Mouse (Mus musculus) urinary bladder, postnatal 36 days (tissue): ENCODE measurements around the gene BC049715.
"Not testable (repeated sequence)": the region's sequence is repeated elsewhere in the genome, so short reads cannot be mapped to it uniquely, and the experiment has no call there.

Experiments used
- DNase-seq, 2 experiments: peaks; one replicate each; pipeline ENCODE4 v3.0.0; 2022; ENCODE audit warnings: low spot score in 2 of 2, mixed read lengths in 1 of 2

Gene BC049715

DNA sequence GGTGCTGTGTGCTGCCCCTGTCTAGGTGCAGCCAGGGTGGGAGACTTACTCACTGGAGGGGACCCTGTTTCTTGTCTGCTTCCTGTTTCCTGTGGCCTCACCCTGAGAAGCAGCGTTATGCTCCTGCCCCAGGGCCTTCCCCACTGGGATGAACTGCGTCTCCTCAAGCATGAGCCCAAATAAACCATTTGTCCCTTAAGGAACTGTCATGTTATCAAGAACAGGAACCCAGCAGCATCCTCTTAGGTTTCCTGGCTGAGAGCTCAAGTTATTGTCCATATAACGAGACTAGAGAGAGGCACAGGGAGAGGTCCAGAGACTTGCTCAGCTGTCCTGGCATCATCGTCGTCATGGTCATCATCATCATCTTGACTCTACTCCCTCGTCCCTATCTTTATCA lies 22.8 kb downstream of the BC049715 start:
- no peak for DNase-seq

DNA sequence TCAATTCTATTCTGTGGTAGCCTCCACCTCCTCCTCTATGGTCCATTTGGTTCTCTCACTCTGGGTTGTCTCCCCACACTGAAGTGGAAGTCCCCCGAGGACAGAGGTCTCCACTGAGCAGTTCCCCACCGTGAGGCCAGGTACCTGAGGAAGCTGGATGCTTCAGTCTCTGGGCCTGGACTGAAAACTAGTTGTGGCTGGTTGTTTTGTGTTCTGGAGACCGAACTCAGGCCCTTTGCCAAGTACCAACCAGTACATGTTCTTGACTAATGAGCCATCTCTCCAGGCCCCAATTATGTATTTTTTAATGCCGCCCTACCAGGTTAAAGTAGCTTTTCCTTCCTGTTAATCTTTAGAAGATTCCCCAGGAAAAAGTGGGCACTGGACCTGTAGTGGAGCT lies 24.9 kb downstream of the BC049715 start:
- DNase-seq: no peak

DNA sequence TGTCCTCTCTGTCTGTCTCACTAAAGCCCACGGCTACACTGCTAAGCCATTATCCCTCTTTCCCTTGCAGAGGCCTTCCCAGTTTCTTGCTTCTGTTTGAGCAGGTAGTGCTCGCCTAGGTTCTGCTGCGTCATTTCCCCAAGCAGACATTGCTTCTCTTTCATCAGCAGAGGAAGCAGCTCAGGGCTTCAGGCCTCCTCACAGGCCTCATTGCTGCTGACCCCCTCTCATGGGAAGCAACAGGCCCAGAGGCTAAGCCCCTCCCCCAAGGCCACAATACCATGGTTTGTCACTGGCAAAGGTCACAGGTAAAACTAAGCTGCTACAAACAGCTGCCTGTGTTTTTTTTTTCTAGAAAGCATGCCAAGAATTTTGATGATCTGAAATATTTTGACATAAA lies 25.3 kb downstream of the BC049715 start:
- DNase-seq: no peak

DNA sequence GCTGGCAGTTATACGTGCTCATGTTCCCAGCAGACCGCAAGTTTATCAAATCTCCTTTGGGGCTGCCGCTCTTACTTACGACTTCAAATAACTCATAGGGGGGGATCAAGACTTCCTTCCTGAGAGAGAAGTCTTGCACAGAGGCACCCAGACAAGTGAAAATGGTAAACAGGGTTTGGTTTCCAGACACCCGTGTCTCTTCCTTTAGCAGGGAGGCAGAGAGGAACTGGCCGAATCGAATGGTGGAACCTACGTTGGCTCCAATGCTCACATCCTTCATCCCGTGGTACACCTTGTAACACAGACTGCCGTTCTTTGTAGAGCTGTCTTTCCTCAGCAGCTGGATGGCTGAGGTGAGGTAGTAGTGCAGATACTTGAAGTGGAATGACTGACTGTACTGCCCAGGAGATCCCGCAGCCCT lies 26.9 kb downstream of the BC049715 start:
- no peak for DNase-seq

DNA sequence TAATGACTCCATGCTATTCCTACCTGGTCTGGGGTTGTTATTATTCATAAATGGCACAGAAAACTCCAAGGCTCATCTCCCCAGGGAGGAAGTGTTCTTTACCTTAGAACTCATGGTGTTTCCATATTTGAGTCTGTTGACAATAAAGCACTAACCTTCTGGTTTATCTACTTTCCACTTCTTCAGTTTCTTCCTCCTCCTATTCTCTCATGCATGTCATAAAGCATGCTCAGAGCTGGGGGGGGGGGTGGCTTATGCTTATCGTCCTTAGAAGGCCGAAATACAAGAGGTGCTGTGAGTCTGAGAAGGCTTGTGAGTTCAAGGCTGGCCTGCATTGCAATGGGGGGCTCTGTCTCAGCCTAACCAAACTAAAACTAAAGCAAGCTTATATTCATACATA lies 27.8 kb downstream of the BC049715 start:
- no peak for DNase-seq

DNA sequence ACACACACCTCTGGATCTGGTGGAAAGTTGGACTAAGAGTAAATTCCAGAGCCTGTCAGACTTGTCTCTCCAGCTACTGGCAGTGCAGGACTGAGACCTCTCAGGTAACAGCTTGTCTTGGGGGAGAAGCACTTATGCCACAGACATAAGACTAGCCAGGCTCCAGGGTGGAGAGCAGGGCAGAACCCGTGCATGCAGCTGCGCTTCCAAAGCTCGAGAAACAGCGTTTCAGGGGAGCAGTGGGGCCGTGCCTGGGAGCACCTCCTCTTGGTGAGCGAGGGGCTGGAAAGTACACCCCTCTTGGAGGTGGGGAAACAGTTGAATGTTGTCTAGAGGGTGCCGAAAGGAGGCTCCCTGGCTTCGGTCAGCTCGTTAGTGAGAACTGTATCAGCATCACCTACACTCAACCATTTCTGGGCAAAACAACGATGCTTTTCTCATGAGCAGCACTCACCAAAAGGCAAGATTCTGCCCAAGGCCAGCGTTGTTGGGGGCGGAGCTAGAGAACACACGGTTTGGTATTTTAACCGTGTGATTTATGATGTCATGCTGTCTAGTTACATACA lies 28.7 kb downstream of the BC049715 start:
- DNase-seq: peak; percentile 35 to 42

DNA sequence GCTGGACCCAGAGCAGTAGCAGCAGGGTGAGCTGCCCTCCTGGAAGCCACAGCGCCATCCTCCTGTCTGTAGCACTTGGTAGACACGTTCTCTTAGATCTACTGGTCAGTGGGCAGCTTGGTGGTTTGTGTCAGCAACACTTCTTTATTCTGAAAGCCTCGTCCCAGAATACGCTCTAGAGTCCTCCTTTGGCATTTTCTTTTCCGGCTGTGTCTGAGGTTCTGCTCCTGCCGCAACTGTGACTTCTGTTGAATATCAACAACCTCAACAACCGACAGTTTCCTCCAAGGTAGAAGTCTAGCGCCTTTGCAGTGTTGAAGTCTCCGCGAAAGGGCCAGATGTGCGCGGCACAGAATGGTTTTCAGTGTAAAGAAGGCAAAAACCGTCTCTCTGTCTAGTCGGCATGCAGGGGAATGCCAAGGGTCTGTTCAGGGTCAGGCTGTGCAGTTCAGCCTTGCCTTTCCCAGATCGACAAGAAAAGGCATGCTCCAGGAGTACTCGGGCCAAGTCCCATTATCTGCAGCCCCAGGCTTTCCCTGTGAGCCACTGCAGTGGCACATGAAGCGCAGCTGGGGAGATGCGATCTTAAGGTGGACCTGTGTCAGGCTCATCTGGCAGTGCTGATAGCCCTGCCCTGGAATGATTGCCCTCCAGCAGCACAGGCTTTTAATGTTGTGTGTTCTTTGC lies 29.9 kb downstream of the BC049715 start, which contains the start of gene Art4:
Gene Art4 (minus strand): TSS at position 548 of the 687 bp plus-strand sequence.
- DNase-seq: peak; percentile 33 to 37

DNA sequence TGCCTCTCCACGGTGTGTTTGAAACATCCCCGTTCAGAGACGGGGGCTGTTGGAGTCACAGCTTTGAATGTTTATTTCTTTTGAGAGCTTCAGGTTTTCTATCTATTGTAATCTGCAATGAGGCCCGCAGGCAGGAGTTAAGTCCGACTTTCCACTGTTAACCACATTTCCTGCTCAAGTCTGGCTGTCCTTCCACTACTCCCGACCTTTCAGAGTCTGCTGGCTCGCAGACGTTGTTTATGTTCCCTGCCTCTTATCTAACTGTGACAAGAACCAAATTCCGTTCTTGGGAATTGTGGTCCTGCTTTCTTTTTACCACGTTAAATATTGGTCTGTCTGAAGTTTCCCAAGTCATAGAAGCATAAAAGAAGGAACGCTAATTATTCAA lies 30.4 kb downstream of the BC049715 start:
- peak; percentile 18 to 39 for DNase-seq

DNA sequence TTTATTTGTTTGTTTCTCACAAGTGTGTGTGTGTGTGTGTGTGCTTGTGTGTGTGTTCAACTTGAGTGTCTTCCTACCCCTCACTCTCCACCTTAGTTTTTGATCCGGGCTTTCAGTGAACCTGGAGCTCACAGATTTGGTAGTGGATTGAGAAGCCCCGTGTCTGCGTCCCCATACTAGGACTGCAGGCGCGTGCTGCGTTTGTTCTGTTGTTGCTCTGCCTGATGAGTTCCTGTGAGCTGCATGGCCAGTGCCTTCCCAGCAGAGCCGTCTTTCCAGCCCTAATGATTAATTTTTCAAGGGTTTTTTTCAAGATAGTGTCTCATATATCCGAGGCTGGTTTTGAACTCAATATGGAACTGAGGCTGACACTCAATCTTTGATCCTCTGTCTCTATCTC lies 31.0 kb downstream of the BC049715 start:
- DNase-seq: no peak

DNA sequence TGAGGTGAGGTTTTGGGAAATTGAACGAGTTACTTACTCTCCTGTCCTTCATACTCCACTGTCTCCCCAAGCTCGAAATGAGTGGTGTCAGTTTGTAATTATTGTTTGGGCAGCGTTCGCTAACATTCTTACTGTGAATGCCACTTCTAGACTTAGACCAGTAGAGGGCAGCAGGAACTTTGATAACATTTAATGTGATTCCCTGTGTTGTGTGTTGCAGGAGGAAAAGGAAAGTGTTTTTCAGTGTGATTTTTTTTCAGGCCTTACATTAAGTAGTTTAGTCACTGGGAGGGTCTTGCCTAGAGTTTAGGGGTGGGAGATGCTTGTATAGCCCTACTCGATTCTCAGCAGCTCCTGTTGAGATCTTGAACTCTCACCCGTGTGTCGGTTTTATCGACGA lies 33.6 kb downstream of the BC049715 start:
- DNase-seq: no peak

DNA sequence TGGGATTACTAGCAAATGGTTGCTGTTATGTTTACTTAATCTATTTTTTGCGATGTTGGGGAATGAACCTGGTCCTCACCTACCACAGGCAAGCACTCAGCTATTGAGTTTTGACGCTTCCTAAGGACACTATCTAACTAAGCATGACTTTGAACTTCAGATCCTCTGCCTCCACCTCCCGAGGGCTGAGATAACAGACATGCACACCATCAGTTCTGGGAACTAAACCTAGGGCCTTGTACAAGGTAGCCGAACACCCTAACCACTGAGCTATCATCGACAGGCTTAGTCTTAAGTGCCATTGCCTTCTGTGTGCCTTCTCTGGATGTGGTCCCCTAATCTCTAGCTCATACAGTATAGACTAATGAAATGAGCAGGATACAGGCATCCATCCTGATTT lies 37.9 kb downstream of the BC049715 start:
- DNase-seq: no peak

DNA sequence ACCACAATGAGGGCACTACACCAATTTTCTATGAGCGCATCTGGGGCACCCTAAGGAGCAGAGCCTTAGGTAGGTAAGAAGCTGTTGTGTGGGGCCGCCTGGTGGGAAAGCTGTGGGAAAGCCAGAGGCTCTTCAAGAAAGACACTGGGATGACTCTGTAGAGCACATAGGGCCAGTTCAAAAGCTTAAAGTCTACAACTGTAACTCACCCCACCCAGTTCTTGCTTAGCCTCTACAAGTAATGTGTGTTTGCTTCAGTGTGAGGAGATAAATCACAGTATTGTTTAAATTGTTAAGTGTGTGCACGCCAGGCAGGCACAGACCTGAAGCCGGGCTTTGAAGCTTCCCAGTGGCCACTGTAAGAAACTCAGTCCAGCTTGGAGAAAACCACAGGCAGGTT lies 38.7 kb downstream of the BC049715 start:
- peak in 1 of 2 experiments; percentile 16 for DNase-seq

DNA sequence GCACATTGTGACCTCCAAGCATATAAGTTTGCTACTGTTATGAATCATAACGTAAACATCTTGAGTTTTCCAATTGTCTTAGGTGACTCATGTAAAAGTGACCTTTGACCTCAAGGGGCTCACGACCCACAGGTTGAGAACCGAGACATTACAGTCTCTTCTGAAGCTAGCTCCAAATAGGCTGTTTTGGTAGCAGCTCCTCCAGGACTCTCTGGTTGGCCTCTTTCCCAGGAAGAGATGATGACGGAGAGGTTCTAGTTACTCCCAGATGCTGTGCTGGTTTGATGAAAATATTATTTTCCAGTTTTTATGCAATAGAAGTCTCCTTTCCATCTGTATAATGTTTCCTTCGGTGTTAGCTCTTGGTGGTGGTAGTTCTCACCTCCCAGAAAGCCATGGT lies 41.5 kb downstream of the BC049715 start:
- DNase-seq: no peak

DNA sequence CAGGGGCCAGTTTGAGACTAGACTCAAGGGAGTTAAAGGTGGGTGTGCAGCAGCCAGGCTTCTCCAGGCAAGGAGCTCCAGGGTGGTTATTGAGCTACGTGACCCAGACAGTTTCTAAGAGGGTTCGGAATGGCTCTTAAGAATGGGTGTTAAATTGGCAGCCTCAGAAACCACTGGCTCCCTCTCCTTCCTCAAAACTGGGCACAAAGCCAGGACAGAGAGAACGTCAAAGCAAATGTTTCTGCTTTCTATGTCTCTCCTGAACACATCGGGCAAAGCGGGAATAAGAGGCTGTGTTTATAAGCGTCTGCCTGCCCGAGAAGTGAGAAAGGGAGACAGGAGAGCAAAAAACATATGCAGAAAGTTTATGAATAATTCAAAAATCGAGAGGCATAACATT lies 47.2 kb downstream of the BC049715 start:
- DNase-seq: peak in 1 of 2 experiments; percentile 18

DNA sequence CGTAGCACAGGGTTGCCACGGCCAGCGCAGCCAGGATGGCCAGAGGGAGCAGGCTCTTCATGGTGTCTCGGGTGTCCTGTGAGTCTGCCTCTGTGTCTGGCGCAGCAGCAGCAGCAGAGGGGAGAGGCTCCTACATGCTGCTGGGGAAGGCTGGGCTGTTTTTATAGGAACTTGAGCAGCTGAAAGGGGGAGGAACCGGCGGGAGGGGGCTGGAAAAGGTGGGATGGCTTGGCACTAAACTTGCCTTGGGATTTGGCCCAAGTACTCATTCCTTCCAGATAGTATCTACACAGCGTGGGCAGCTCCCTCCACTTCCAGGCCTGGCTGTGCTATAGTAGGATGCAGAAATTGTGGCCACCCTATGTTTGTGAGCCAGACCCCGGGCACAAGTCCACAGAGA lies 48.2 kb downstream of the BC049715 start, which contains the start of gene Mgp:
Gene Mgp (minus strand): TSS at position 154 of the 400 bp plus-strand sequence.
- peak; percentile 47 to 53 for DNase-seq

DNA sequence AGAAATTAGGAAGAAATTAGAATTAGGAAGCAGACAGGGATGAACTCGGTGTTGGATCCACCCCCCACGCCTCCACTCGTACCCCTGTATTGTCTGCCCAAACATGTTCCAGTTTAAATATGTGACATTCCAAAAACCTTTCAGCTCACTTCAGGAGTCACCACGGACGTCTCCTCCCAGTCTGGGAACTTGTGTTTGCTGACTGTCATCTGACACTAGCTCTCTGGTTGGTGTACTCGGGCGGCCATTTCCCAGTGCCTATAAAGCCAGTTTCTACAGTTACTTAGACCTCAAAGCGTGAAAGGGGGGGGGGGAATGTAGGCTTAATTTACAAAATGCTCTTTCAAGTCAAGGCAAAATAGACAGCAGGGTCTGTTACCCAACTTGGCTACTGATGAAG lies 54.3 kb downstream of the BC049715 start:
- no peak for DNase-seq

DNA sequence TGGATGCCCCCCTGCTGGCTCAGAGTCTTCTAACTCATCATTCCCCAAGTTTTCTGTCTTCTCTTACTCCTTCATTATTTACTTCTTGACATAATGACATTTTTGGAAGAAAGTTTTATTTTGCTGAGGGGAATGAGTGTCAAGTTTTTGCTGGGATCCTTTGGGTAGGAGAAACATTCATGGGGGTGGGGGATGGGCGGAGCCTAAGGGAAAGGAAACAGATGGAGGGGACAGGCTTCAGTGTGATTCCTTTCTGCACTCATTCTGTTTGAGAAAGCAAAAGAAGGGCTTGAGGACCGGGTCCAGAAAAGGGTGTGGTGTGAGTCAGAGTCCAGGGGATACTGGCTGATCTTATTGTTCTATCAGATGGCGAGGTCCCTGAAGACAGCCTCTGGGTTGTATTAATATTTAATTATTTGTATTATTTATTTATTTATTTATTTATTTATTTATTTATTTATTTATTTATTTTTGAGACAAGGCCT lies 56.0 kb downstream of the BC049715 start:
- DNase-seq: peak in 1 of 2 experiments; percentile 18

DNA sequence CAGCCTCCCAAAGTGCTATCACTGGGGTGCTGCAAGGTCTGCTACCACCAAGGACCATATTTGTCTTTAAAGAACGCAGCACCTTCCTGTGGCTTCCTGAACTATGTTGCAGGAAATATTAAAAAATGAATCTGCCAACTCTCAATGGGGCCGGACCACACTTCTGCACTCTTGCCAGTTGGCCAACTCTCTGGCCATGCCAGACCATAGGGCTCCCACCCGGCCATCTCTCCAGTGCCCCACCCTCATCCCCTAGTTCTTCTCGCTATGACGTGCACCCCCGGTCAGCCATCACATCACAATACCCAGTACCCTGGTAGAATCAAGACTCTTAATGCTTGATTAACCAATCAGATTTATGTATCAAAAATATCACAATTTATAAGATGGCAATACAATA lies 56.5 kb downstream of the BC049715 start:
- DNase-seq: no peak

DNA sequence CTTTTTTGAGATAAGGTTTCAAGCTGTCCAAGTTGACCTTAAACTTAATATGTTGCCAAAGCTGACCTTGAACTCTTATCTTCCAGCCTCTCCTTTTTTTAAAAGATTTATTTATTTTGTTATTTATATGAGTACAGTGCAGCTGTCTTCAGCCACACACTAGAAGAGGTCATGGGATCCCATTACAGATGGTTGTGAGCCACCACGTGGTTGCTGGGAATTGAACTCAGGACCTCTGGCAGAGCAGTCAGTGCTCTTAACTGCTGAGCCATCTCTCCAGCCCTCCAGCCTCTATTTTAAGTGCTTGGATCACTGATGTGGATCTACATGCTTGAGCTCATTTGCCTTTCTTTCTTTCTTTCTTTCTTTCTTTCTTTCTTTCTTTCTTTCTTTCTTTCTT lies 57.3 kb downstream of the BC049715 start:
- DNase-seq: not testable (repeated sequence)

DNA sequence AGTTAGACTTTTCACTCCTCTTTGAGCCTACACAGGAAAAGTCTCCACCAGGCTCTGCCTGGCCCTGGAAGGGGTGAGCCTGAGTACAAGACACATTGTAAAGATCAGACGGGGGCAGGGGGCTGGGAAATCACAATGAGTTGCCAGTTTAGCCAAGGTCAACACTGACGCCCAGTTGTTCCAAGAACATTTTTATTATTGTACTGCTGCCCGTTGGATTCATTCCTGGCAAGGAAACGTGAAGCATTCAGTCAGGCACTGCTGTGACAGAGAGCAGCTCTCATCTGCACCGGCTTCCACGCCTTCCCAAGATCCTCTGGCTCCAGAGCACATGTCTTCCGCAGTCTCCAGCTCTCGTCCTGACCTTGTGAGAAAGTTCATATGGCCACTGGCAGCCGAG lies 60.4 kb downstream of the BC049715 start:
- peak; percentile 45 to 59 for DNase-seq

DNA sequence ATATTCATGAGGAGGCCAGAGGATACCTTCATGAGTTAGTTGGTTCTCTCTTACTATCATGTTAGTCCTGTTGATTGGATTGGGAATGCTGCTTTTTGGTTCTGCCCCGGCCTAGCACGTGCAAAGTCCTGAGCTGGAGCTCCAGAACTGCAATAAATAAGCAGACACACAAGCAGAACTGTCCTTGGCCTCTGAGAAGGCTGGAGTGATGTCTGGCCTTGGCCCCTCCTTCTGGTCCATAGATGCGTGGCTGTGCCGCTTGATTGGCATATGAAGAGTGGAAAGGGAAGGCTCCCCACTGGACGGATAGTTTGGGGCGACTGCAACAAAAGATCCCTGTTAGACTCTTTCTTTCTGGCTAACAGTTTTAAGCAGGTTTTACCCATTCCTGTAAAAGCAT lies 61.6 kb downstream of the BC049715 start:
- DNase-seq: no peak

DNA sequence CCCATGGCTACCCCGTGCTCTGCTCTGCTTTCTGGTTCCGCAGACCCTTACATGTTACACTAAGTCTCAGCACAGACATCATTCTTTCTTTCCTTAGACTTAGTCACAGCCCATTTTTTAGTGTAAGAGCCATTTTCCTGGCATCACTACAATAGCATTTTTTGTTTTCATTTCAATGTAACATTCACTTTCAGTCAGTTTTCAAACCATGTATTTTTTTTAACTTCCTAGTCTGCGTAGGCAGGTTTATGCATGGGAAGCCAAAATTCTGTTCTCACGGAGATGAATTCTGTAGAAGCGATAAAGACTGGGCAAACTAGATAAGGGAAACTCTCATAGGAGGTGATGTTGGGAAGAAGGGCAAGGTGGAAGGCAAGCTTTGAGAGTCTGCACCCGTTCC lies 62.1 kb downstream of the BC049715 start:
- DNase-seq: no peak
